Mouse (Mus musculus): ENCODE results near the gene B230104I21Rik.
A peak's percentile ranks its signal among the peaks of the same experiment; 100 is the strongest.

The B230104I21Rik gene

GRCm38 (mm10) chr4:154371542-154372247, 35.8 kb downstream of the B230104I21Rik start:
- Histone ChIP-seq H3K4me1 (replicated peaks; ENCODE audit: low read depth, low read length) (peaks cover 46% of the 10 kb centered on the region), H3K9me3 (ENCODE audit: low read length) (no peaks in the 10 kb centered on the region), H3K27me3 (ENCODE audit: insufficient read depth, low read length) (peaks cover 81% of the 10 kb centered on the region), H3K4me3 (replicated peaks; ENCODE audit: low read length) (peak overlapping the region; percentile 52), H3K36me3 (ENCODE audit: insufficient read depth, low read length) (no peaks in the 10 kb centered on the region)
- TF ChIP-seq POU5F1 (IDR thresholded peaks at IDR 0.05; ENCODE audit: borderline replicate concordance, low read length): no peak
- no peak for TF ChIP-seq CTCF (conservative IDR thresholded peaks at IDR 0.05; ENCODE audit: low read length)
- no peak for TF ChIP-seq NANOG (IDR thresholded peaks at IDR 0.05; ENCODE audit: borderline replicate concordance, low read length)

DNA sequence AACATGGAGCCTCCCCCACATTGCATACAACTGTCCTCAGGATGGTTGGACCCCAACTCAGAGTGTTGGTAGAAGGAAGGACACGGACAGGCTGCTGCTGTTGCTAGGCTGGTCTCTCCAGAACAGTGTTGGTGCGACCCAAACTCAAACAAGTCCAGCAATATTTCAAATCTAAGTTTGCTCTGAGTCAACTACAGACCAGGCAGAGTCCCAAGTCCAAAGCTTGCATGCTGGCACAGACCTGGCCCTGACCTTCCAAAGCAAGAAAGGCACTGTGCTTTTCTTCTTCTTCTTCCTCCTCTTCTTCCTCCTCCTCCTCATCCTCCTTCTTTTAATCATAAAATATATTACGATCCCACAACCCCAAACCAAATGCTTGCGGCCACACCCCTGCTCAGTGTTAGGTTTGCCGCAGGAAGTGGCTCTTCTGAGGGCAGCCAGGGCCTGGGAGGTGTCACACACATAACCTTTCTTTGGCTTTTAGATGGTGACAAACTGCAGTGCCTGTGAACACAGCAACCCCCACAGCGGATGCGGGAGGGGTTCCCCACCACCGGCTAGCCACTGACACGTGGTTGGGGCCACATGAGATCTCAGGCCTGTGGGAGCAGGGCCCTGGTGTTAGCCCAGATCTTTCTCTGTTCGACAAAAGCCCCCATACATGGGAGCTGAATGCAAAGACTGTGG, 40.2 kb downstream of the B230104I21Rik start:
- Histone ChIP-seq H3K4me1 (replicated peaks; ENCODE audit: low read depth, low read length) (peaks cover 7% of the 10 kb centered on the region; the same call in 1 of the 2 replicates), H3K36me3 (ENCODE audit: insufficient read depth, low read length) (no peaks in the 10 kb centered on the region), H3K9me3 (ENCODE audit: low read length) (no peaks in the 10 kb centered on the region), H3K27me3 (ENCODE audit: insufficient read depth, low read length) (peaks cover 63% of the 10 kb centered on the region), H3K4me3 (replicated peaks; ENCODE audit: low read length) (no peak overlapping the region)
- TF ChIP-seq NANOG (IDR thresholded peaks at IDR 0.05; ENCODE audit: borderline replicate concordance, low read length): no peak
- TF ChIP-seq POU5F1 (IDR thresholded peaks at IDR 0.05; ENCODE audit: borderline replicate concordance, low read length): no peak
- no peak for TF ChIP-seq CTCF (conservative IDR thresholded peaks at IDR 0.05; ENCODE audit: low read length)

DNA sequence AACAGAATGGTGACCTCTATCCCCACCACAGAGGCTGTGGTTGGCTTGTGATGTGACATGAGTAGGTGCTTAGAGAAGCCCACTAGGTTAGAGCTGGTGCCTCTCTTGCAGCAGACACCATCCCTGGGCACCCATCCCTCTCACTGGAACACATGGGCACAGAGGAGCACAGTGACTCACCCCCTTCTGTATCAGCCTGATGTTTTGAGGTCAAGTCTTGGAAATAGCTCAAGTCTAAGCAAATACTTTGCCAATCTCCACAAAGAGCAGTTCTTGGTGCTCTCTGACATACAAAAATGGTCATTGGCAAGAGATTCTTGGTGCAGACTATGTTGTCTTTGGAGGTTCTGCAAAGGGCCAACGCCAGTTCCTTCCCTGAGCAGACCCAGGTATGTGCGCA, 42.9 kb downstream of the B230104I21Rik start:
- H3K9me3 ChIP-seq (ENCODE audit: low read length): no peaks in the 10 kb centered on the region
- peaks cover 48% of the 10 kb centered on the region for H3K27me3 ChIP-seq (ENCODE audit: insufficient read depth, low read length)
- H3K4me3 ChIP-seq (replicated peaks; ENCODE audit: low read length): no peak overlapping the region
- H3K4me1 ChIP-seq (replicated peaks; ENCODE audit: low read depth, low read length): no peaks in the 10 kb centered on the region
- no peak for TF ChIP-seq NANOG (IDR thresholded peaks at IDR 0.05; ENCODE audit: borderline replicate concordance, low read length)
- H3K36me3 ChIP-seq (ENCODE audit: insufficient read depth, low read length): no peaks in the 10 kb centered on the region

GRCm38 (mm10) chr4:154385208-154385607, 49.3 kb downstream of the B230104I21Rik start:
- Histone ChIP-seq H3K9me3 (ENCODE audit: low read length) (no peaks in the 10 kb centered on the region), H3K4me1 (replicated peaks; ENCODE audit: low read depth, low read length) (peaks cover 22% of the 10 kb centered on the region), H3K36me3 (ENCODE audit: insufficient read depth, low read length) (no peaks in the 10 kb centered on the region), H3K27me3 (ENCODE audit: insufficient read depth, low read length) (peaks cover 64% of the 10 kb centered on the region), H3K4me3 (replicated peaks; ENCODE audit: low read length) (no peak overlapping the region)
- TF ChIP-seq POU5F1 (IDR thresholded peaks at IDR 0.05; ENCODE audit: borderline replicate concordance, low read length) (no peak), NANOG (IDR thresholded peaks at IDR 0.05; ENCODE audit: borderline replicate concordance, low read length) (no peak), CTCF (conservative IDR thresholded peaks at IDR 0.05; ENCODE audit: low read length) (no peak)

DNA sequence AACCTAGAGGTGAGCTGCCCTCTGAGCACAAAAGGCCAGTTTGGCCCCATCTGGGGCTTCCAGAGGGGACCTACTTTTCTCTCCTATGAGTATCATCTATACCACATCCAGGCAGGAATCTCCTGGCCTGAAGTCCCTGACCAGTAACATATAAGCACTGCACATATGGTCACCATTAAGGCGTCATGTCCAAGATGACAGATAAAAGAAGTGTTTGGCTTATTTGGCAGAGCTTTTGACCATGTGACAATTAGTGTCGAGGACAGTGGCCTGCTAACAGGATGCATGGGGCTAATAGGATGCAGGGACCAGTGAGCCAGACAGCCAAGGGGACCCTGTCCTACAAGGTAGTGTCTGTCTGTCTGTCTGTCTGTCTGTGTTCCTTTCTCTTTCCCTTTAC, 50.0 kb downstream of the B230104I21Rik start:
- peaks cover 64% of the 10 kb centered on the region for H3K27me3 ChIP-seq (ENCODE audit: insufficient read depth, low read length)
- H3K4me1 ChIP-seq (replicated peaks; ENCODE audit: low read depth, low read length): peaks cover 29% of the 10 kb centered on the region
- no peaks in the 10 kb centered on the region for H3K9me3 ChIP-seq (ENCODE audit: low read length)
- no peak overlapping the region for H3K4me3 ChIP-seq (replicated peaks; ENCODE audit: low read length)
- H3K36me3 ChIP-seq (ENCODE audit: insufficient read depth, low read length): no peaks in the 10 kb centered on the region
- TF ChIP-seq CTCF (conservative IDR thresholded peaks at IDR 0.05; ENCODE audit: low read length): no peak

- H3K27me3 ChIP-seq (ENCODE audit: insufficient read depth, low read length): peaks cover 70% of the 10 kb centered on the region
- H3K36me3 ChIP-seq (ENCODE audit: insufficient read depth, low read length): no peaks in the 10 kb centered on the region
- no peak overlapping the region for H3K4me3 ChIP-seq (replicated peaks; ENCODE audit: low read length)
- no peaks in the 10 kb centered on the region for H3K9me3 ChIP-seq (ENCODE audit: low read length)
- no peak for TF ChIP-seq NANOG (IDR thresholded peaks at IDR 0.05; ENCODE audit: borderline replicate concordance, low read length)
- no peak for TF ChIP-seq POU5F1 (IDR thresholded peaks at IDR 0.05; ENCODE audit: borderline replicate concordance, low read length)
- H3K4me1 ChIP-seq (replicated peaks; ENCODE audit: low read depth, low read length): peaks cover 33% of the 10 kb centered on the region
Measured at GRCm38 (mm10) chr4:154386810-154387209, 50.9 kb downstream of the B230104I21Rik start.

- no peaks in the 10 kb centered on the region for H3K9me3 ChIP-seq (ENCODE audit: low read length)
- H3K27me3 ChIP-seq (ENCODE audit: insufficient read depth, low read length): peaks cover 58% of the 10 kb centered on the region
- H3K4me3 ChIP-seq (replicated peaks; ENCODE audit: low read length): no peak overlapping the region
- H3K4me1 ChIP-seq (replicated peaks; ENCODE audit: low read depth, low read length): peaks cover 53% of the 10 kb centered on the region
- TF ChIP-seq NANOG (IDR thresholded peaks at IDR 0.05; ENCODE audit: borderline replicate concordance, low read length) (no peak), CTCF (conservative IDR thresholded peaks at IDR 0.05; ENCODE audit: low read length) (no peak), POU5F1 (IDR thresholded peaks at IDR 0.05; ENCODE audit: borderline replicate concordance, low read length) (no peak)
- no peaks in the 10 kb centered on the region for H3K36me3 ChIP-seq (ENCODE audit: insufficient read depth, low read length)
Measured at GRCm38 (mm10) chr4:154389641-154390040, 53.7 kb downstream of the B230104I21Rik start.

GRCm38 (mm10) chr4:154390333-154391080, 54.6 kb downstream of the B230104I21Rik start:
- Histone ChIP-seq H3K4me1 (replicated peaks; ENCODE audit: low read depth, low read length) (peaks cover 58% of the 10 kb centered on the region), H3K27me3 (ENCODE audit: insufficient read depth, low read length) (peaks cover 52% of the 10 kb centered on the region), H3K9me3 (ENCODE audit: low read length) (no peaks in the 10 kb centered on the region), H3K36me3 (ENCODE audit: insufficient read depth, low read length) (no peaks in the 10 kb centered on the region), H3K4me3 (replicated peaks; ENCODE audit: low read length) (no peak overlapping the region)
- TF ChIP-seq CTCF (conservative IDR thresholded peaks at IDR 0.05; ENCODE audit: low read length) (no peak), POU5F1 (IDR thresholded peaks at IDR 0.05; ENCODE audit: borderline replicate concordance, low read length) (no peak), NANOG (IDR thresholded peaks at IDR 0.05; ENCODE audit: borderline replicate concordance, low read length) (0 out of 2 replicates have a peak, but pooled peaks have one; percentile 24)

Measured in E14TG2a.4 (cell line).